14 mouse cellular contexts compared by ENCODE assay signal in genomic region chr9:111313299-111313698, GRCm38 (mm10). TPM values are rescaled to one million over a fixed set of nuclear protein-coding genes. Genes with fewer than 3 reads are reported as not detected.
A peak's percentile ranks its signal among the peaks of the same experiment; 100 is the strongest.
DNase-seq lines count a peak whose midpoint lies in the region; ATAC-seq lines count a peak whose summit lies in the region.
"Had no signal": no experiment of that assay in that cellular context is flagged by ENCODE, and none has a peak within 500 bp of the region (broad histone marks: within the 10 kb centered on the region; RNA-seq: fewer than 3 reads in every experiment).

No protein-coding gene starts in this region.

- H3K27me3 ChIP-seq in forebrain, embryonic 15.5 days, result peaks cover 44% of the 10 kb centered on the region
- H3K27me3 ChIP-seq in forebrain, embryonic 11.5 days (ENCODE audit: control insufficient read depth, insufficient read depth, low read length), result peaks cover 46% of the 10 kb centered on the region
- H3K27me3 ChIP-seq in hindbrain, embryonic 15.5 days, result peaks cover 40% of the 10 kb centered on the region
- H3K27me3 ChIP-seq in neural tube, embryonic 14.5 days (ENCODE audit: control insufficient read depth, insufficient read depth, low read length), result peaks cover 33% of the 10 kb centered on the region
- H3K27me3 ChIP-seq: Patski had no signal

- WGBS in forebrain, embryonic 15.5 days, result 12% methylated on average over 5 of the region's 6 CpGs
- WGBS in forebrain, embryonic 11.5 days, result 17% methylated on average over 6 of the region's 6 CpGs
- 13% methylated on average over 5 of the region's 6 CpGs for WGBS in hindbrain, embryonic 15.5 days
- 17% methylated on average over 5 of the region's 6 CpGs for WGBS in neural tube, embryonic 14.5 days

- no peak overlapping the region for H3K9ac ChIP-seq in forebrain, embryonic 15.5 days (replicated peaks)
- H3K9ac ChIP-seq in forebrain, embryonic 11.5 days (ENCODE audit: low read length), result no peak overlapping the region
- no peak overlapping the region for H3K9ac ChIP-seq in hindbrain, embryonic 15.5 days
- no peak overlapping the region for H3K9ac ChIP-seq in neural tube, embryonic 14.5 days (replicated peaks; ENCODE audit: low read depth, low read length)

- no peak overlapping the region for H3K27ac ChIP-seq in forebrain, embryonic 15.5 days (replicated peaks)
- H3K27ac ChIP-seq in forebrain, embryonic 11.5 days (ENCODE audit: low read depth, low read length), result no peak overlapping the region
- H3K27ac ChIP-seq in hindbrain, embryonic 15.5 days (replicated peaks), result no peak overlapping the region
- H3K27ac ChIP-seq in neural tube, embryonic 14.5 days (ENCODE audit: low read depth, low read length), result no peak overlapping the region
- H3K27ac ChIP-seq: limb, embryonic 15.5 days; macrophage had no signal

- H3K4me2 ChIP-seq in forebrain, embryonic 15.5 days (replicated peaks), result peak overlapping the region; percentile 84
- no peak overlapping the region for H3K4me2 ChIP-seq in forebrain, embryonic 11.5 days (ENCODE audit: low read depth, low read length, severe bottlenecking)
- H3K4me2 ChIP-seq in hindbrain, embryonic 15.5 days, result peak overlapping the region; percentile 91
- peak overlapping the region; percentile 63 for H3K4me2 ChIP-seq in neural tube, embryonic 14.5 days (ENCODE audit: low read depth, low read length)

- no peak for ATAC-seq in forebrain, embryonic 15.5 days (replicated peaks)
- ATAC-seq in forebrain, embryonic 11.5 days (replicated peaks; ENCODE audit: low FRiP score), result no peak
- no peak for ATAC-seq in hindbrain, embryonic 15.5 days (ENCODE audit: low FRiP score, low read depth)
- ATAC-seq in neural tube, embryonic 14.5 days (ENCODE audit: low read depth), result no peak

- 0 out of 2 replicates have a peak, but pooled peaks cover 2% of the 10 kb centered on the region for H3K9me3 ChIP-seq in forebrain, embryonic 15.5 days
- H3K9me3 ChIP-seq in forebrain, embryonic 11.5 days (ENCODE audit: control insufficient read depth, low read length), result peaks cover 2% of the 10 kb centered on the region; the same call in 1 of the 2 replicates
- no peaks in the 10 kb centered on the region for H3K9me3 ChIP-seq in hindbrain, embryonic 15.5 days
- peaks cover 3% of the 10 kb centered on the region; the same call in 1 of the 2 replicates for H3K9me3 ChIP-seq in neural tube, embryonic 14.5 days (ENCODE audit: control insufficient read depth, low read length)
- H3K9me3 ChIP-seq: heart, embryonic 12.5 days; limb, embryonic 15.5 days had no signal

- no peak for DNase-seq in forebrain, embryonic 11.5 days (ENCODE audit: low spot score)
- DNase-seq in layer of hippocampus, adult 9-11 months, result peak; percentile 34
- no peak for DNase-seq in layer of hippocampus, adult 11-12 months (ENCODE audit: low spot score)
- DNase-seq in spleen, adult 12 weeks (ENCODE audit: low spot score), result no peak
- DNase-seq: B cell, adult 2 months; lung, adult 18-20 months; thymus, postnatal 36 days had no signal

- no peaks in the 10 kb centered on the region for H3K36me3 ChIP-seq in forebrain, embryonic 15.5 days
- H3K36me3 ChIP-seq in forebrain, embryonic 11.5 days (ENCODE audit: control insufficient read depth, insufficient read depth, low read length), result no peaks in the 10 kb centered on the region
- no peaks in the 10 kb centered on the region for H3K36me3 ChIP-seq in hindbrain, embryonic 15.5 days
- H3K36me3 ChIP-seq in neural tube, embryonic 14.5 days (ENCODE audit: control insufficient read depth, insufficient read depth, low read length), result no peaks in the 10 kb centered on the region
- H3K36me3 ChIP-seq: heart, embryonic 12.5 days; limb, embryonic 15.5 days had no signal

- peak overlapping the region; percentile 47 for H3K4me3 ChIP-seq in forebrain, embryonic 15.5 days
- no peak overlapping the region for H3K4me3 ChIP-seq in forebrain, embryonic 11.5 days (ENCODE audit: low read depth, low read length)
- peak overlapping the region; percentile 66 for H3K4me3 ChIP-seq in hindbrain, embryonic 15.5 days
- H3K4me3 ChIP-seq in neural tube, embryonic 14.5 days (ENCODE audit: low read depth, low read length), result peak overlapping the region; percentile 58; the same call in 1 of the 2 replicates

- H3K4me1 ChIP-seq in forebrain, embryonic 15.5 days, result peaks cover 21% of the 10 kb centered on the region
- H3K4me1 ChIP-seq in forebrain, embryonic 11.5 days (replicated peaks; ENCODE audit: control insufficient read depth, insufficient read depth, low read length), result peaks cover 14% of the 10 kb centered on the region
- peaks cover 24% of the 10 kb centered on the region for H3K4me1 ChIP-seq in hindbrain, embryonic 15.5 days (replicated peaks)
- H3K4me1 ChIP-seq in neural tube, embryonic 14.5 days (ENCODE audit: control insufficient read depth, insufficient read depth, low read length), result no peaks in the 10 kb centered on the region

RNA-seq across cellular contexts. Expression of gene Trank1, which starts 1.8 kb away (rescaled TPM):
- 7.0 and 7.8 TPM in 2 replicates for polyA plus RNA-seq in forebrain, embryonic 15.5 days (2015; fragmentation: Nextera tagmentation; extraction: Ambion mirVana)
- 0.92 and 1.0 TPM in 2 replicates for polyA plus RNA-seq in forebrain, embryonic 11.5 days (2014; fragmentation: Nextera tagmentation; extraction: Ambion mirVana)
- polyA plus RNA-seq in hindbrain, embryonic 15.5 days (2015; fragmentation: Nextera tagmentation; extraction: Ambion mirVana), result 10.7 and 11.0 TPM in 2 replicates
- 12.2 and 17.8 TPM in 2 replicates for polyA plus RNA-seq in neural tube, embryonic 14.5 days (2014; fragmentation: Nextera tagmentation; extraction: Ambion mirVana)
- polyA plus RNA-seq: macrophage had no signal

RNA-seq across cellular contexts. Expression of gene Epm2aip1, which starts 41.6 kb away (rescaled TPM):
- 47.1 and 50.9 TPM in 2 replicates for polyA plus RNA-seq in forebrain, embryonic 15.5 days (2015; fragmentation: Nextera tagmentation; extraction: Ambion mirVana)
- 44.5 and 45.6 TPM in 2 replicates for polyA plus RNA-seq in forebrain, embryonic 11.5 days (2014; fragmentation: Nextera tagmentation; extraction: Ambion mirVana)
- polyA plus RNA-seq in hindbrain, embryonic 15.5 days (2015; fragmentation: Nextera tagmentation; extraction: Ambion mirVana), result 54.2 and 55.7 TPM in 2 replicates
- polyA plus RNA-seq in neural tube, embryonic 14.5 days (2014; fragmentation: Nextera tagmentation; extraction: Ambion mirVana), result 88.9 and 91.3 TPM in 2 replicates

RNA-seq across cellular contexts. Expression of gene Mlh1, which starts 41.7 kb away (rescaled TPM):
- 33.6 and 34.2 TPM in 2 replicates for polyA plus RNA-seq in forebrain, embryonic 15.5 days (2015; fragmentation: Nextera tagmentation; extraction: Ambion mirVana)
- 54.7 and 57.9 TPM in 2 replicates for polyA plus RNA-seq in forebrain, embryonic 11.5 days (2014; fragmentation: Nextera tagmentation; extraction: Ambion mirVana)
- polyA plus RNA-seq in hindbrain, embryonic 15.5 days (2015; fragmentation: Nextera tagmentation; extraction: Ambion mirVana), result 24.8 and 26.5 TPM in 2 replicates
- 26.5 and 33.8 TPM in 2 replicates for polyA plus RNA-seq in neural tube, embryonic 14.5 days (2014; fragmentation: Nextera tagmentation; extraction: Ambion mirVana)
